Mouse (Mus musculus): Measurements from ENCODE around the gene Zfp473.

GRCm38 (mm10) chr7:44790066-44790465 is 39.2 kb upstream of the Zfp473 start:
- TF ChIP-seq EP300 (IDR thresholded peaks at IDR 0.05) (no peak), CTCF (IDR thresholded peaks at IDR 0.05) (no peak)
